Mouse (Mus musculus) gastrocnemius, postnatal 36 days (tissue): ENCODE results near the gene B3glct. TPM values are rescaled to one million over a fixed set of nuclear protein-coding genes. Genes with fewer than 3 reads are reported as not detected.

Experiments
- DNase-seq, 2 experiments: peaks; one replicate each; pipeline ENCODE4 v3.0.0; 2022
- intact Hi-C: fragments of 180-260 bp; cut with DNase I; formaldehyde crosslinking; loops from one replicate; pipeline ENCODE4 v1.15.1; 2025
- total RNA-seq, 2 experiments: library from RNA; stranded (reverse); gene quantifications; 2 replicates each; pipeline ENCODE4 v1.2.3; 2021

B3glct gene
- total RNA-seq, 2 experiments from 2014 or later: 3.6 to 4.4 TPM

DNA sequence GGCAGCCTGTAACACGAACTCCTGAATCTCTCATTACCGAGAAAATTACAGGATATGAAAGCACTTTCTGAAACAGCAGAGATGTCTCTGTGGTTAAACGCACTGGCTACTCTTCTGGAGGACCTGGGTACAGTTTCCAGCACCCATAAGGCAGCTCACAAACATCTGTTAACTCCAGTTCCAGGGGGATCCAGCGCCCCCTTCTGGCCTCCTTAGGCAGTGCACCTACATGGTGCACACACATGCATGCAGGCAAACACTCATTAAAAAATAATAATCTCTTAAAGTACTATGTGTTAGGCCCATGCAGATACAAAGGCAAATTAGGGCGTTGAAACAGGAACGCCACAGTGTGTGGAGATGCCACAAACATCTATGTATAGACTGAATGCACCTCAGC lies 16.6 kb upstream of the B3glct start:
- DNase-seq: no peak

DNA sequence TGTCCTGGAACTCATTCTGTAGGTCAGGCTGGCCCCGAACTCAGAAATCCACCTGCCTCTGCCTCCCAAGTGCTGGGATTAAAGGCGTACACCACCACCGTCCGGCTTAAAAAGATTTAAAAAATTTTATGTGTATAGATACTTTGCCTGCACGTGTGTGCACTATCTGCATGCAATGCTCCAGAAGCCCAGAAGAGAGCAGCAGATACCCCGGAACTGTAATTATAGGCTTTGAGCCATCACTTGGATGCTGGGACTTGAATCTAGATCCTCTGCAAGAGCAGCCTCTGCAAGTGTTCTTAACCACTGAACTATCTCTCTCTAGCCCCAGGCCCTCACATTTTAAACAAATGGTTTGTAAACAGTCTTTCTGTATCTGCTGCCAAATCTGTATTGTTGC lies 15.1 kb upstream of the B3glct start:
- DNase-seq: no peak
- intact Hi-C loops: no loop called here

More for the DNA sequence above, 16.6 kb upstream of the B3glct start:
- intact Hi-C loops: no loop called here

DNA sequence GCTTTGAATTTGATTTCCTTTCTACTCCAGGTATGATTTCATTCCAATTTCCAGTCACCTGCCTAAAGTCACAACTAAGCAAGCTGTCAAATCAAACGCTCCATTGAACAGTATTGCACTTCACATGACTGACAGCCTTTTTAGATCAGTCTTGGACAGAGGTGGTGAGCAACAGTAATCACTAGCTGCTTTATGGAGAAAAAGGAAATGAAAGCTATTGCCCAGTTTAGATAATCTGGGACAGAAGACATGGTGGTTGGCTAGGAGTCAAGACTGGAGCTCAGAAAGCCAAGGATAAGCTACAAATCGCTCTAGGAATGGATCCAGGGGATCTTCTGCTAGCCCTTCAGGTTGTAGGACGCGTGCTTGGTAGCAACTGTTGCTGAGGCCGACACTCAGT lies 14.6 kb upstream of the B3glct start:
- DNase-seq: no peak
- intact Hi-C loops: no loop called here

- intact Hi-C loops: no loop called here
- DNase-seq: no peak
Observed at GRCm38 (mm10) chr5:149677196-149677595, 834 bp upstream of the B3glct start.

- intact Hi-C loops: no loop called here
- DNase-seq: no peak
Observed at GRCm38 (mm10) chr5:149678990-149679348, 939 bp downstream of the B3glct start.

- no peak for DNase-seq
- intact Hi-C loops: no loop called here
Observed at GRCm38 (mm10) chr5:149679362-149679761, 1.3 kb downstream of the B3glct start.

DNA sequence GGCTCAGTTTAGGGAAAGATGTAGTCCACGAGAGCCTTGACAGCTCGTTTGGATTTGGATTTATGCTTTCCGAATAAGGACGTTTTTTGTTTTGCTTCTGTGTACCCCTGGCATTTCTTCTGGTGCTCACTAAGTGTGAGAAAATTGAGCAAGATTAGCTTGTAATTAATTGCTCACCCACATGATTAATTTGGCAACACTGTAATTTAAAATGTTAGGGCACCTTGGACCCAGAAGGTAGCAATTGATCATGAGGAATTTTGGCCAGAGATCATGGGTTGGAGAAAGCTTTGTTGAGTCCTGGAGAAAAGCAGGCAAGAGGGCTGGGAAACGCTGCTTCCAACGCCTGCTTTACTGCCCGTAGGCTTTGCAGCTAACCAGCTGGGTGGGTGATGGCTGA lies 1.9 kb downstream of the B3glct start:
- intact Hi-C loops: no loop called here
- DNase-seq: no peak

GRCm38 (mm10) chr5:149680946-149681345 lies 2.9 kb downstream of the B3glct start:
- no peak for DNase-seq
- intact Hi-C loops: no loop called here

- intact Hi-C loops: no loop called here
- DNase-seq: no peak
Observed at GRCm38 (mm10) chr5:149689860-149690259, 11.8 kb downstream of the B3glct start.

- no peak for DNase-seq
- intact Hi-C loops: no loop called here
Observed at GRCm38 (mm10) chr5:149692548-149692947, 14.5 kb downstream of the B3glct start.

GRCm38 (mm10) chr5:149693200-149693599 lies 15.2 kb downstream of the B3glct start:
- DNase-seq: no peak
- intact Hi-C loops: no loop called here

DNA sequence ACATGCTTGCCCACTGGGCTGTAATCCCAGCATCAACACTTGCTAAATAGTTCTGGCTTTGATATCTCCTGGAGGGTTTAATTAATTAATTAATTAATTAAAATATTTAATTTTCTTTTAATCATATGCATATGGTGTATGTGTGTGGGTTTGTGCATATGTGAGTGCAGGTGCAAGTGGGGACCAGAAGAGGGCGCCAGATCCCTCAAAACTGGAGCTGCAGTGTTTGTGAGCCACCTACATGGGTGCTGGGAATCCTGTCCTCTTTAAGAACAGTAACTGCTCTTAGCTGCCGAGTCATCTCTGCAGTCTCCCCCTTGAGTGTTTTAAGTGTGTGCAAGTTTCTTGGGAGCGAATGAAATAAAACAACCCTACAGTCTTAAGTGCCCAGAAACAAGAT lies 15.9 kb downstream of the B3glct start:
- no peak for DNase-seq
- intact Hi-C loops: no loop called here

GRCm38 (mm10) chr5:149695077-149695750 lies 17.2 kb downstream of the B3glct start:
- DNase-seq: no peak
- intact Hi-C loops: no loop called here

DNA sequence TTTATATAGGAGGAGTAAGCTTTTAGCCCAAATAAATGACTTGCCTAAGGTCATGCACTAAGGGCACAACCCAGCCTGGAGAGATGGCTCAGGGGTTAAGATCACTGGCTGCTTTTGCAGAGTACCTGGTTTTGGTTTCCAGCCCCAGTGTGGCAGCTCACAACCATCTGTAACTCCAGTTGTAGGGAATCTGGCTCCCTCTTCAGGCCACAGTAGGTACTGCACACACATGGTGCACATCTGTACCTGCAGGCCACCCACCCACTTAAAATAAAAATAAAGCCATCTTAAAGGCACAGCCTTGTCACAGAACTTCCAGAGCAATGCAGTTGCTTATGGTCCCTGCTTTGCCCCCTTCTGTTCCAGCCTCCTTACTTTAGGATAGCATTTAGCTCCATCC lies 24.7 kb downstream of the B3glct start:
- intact Hi-C loops: no loop called here
- no peak for DNase-seq

DNA sequence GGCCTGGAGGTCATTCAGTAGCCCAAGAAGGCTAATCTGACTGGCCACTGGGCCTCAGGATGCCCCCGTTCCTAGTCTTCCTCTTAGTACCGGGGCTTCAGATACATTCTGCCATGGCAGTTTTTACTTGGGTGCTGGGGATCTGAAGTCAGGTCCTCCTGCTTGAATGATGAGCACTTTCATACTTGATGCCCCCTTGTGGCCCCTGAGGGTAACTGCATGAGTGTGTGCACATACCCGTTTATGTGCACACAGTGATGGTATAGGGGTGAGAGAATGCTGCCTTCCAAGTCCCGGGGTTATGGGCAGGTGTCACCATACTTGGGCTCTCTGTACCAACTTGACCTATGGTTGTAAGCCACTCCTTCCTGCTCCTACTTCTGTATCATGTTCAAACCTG lies 33.5 kb downstream of the B3glct start:
- no peak for DNase-seq
- intact Hi-C loops: loop anchor here (5.0 kb wide), 1 partner anchor 141 kb away; no protein-coding TSS in a partner anchor

DNA sequence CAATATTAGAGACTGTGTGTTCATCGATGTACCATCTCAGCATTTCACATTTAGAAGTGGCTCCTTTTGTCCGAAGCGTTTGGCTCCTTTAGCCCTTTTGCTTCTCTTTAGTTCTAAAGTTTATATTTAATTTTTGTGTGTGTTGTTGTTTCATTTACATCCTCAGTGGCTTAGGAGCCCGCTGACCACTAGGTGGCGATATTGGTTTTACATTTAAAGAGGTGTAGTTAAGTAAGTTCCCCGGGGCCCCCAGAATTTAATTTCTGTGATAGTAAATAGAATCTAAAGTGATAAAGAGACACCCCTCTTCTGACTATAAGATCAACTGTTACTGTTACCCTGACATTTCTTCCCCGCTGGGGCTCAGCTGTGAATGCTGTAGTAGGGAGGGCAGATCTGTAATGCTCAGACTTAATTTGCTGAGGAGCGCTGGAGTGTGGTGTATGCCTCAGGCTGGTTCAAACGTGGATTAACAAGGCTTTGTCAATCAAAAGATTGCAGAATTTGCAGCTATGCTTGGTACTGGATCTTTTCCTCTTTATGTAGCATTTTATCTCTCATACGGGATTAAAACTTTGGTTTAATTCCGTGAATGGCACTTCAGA lies 35.2 kb downstream of the B3glct start:
- no peak for DNase-seq
- intact Hi-C loops: loop anchor here (5.0 kb wide), 1 partner anchor 139 kb away; no protein-coding TSS in a partner anchor

- intact Hi-C loops: loop anchor here (5.0 kb wide), 1 partner anchor 138 kb away; no protein-coding TSS in a partner anchor
Observed at GRCm38 (mm10) chr5:149713834-149714233, 35.8 kb downstream of the B3glct start.

GRCm38 (mm10) chr5:149715571-149716328 lies 37.7 kb downstream of the B3glct start:
- no peak for DNase-seq
- intact Hi-C loops: no loop called here

More at GRCm38 (mm10) chr5:149713834-149714233, 35.8 kb downstream of the B3glct start:
- no peak for DNase-seq

GRCm38 (mm10) chr5:149716329-149716690 lies 38.3 kb downstream of the B3glct start:
- no peak for DNase-seq
- intact Hi-C loops: no loop called here

GRCm38 (mm10) chr5:149731776-149732175 lies 53.7 kb downstream of the B3glct start:
- no peak for DNase-seq
- intact Hi-C loops: no loop called here

GRCm38 (mm10) chr5:149737210-149737609 lies 59.2 kb downstream of the B3glct start:
- no peak for DNase-seq
- intact Hi-C loops: no loop called here

- intact Hi-C loops: no loop called here
- DNase-seq: no peak
Observed at GRCm38 (mm10) chr5:149740145-149740544, 62.1 kb downstream of the B3glct start.
